Mouse (Mus musculus) kidney, adult 18-20 months (tissue): ENCODE data around the gene Rbm15.
"Not testable (repeated sequence)": the region's sequence is repeated elsewhere in the genome, so short reads cannot be mapped to it uniquely, and the experiment has no call there.

Source experiments
- DNase-seq: peaks from one replicate; pipeline ENCODE4 v3.0.0; 2021

Gene Rbm15

DNA sequence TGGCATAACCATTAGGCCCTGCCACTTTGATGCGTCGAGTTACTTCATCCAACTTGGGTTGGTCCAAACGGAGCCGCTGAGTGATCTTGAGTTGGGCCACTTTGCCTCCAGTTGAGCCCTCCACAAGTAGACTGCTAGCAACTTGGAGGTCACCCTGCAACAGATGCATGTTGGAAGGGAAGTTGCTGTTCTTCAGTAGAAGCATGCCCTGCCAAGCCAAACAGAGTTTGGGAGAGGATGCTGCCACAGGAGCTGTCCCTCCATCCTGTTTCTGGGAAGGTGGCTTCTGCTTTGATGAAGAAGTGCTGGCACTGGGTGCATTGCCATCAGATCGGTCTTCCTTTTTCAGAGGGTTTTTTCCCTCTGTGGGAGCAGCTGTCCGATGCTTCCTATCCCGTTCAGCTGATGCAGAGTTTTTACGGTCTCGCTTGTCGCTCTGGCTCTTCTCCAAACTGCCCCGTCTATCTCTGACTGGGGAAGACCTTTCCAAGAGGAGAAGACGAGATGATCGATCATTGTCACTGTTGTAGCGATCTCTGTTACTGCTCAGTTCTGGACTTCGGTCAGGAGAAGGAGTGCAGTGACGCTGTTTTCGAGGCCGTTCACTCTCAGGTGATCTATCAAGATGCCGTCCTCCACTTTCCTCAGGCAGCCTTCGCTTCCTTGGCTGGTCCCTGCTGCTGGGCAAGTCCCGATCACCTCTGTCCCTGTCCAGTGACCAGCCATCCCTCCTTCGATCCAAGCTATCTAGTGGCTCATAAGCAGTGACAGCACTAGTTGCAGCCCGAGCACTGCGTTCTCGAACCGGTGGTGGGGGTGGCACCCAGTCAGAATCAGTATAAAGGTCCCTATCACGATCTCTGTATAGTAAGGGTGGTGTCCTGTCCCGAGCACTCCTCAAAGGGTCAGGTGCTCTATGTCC lies 2.7 kb downstream of the Rbm15 start:
- peak; percentile 25 for DNase-seq

DNA sequence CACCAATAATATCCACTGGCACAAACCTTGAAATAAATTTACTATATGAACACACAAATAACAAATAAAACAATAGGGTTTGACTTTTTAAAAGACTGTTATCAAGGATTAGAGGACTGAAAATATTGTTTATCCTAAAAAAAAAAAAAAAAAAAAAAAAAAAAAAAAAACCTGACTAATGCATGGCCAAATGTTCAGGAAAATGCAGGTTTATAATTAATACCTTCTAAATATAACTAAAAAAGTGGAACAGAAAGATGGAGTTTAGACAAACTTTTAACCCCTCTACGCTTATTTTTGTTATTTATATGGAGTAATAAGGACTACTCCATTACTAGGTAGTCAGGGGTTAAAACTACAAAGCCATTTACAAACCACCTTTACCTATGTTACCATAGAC lies 7.0 kb downstream of the Rbm15 start:
- no peak for DNase-seq

DNA sequence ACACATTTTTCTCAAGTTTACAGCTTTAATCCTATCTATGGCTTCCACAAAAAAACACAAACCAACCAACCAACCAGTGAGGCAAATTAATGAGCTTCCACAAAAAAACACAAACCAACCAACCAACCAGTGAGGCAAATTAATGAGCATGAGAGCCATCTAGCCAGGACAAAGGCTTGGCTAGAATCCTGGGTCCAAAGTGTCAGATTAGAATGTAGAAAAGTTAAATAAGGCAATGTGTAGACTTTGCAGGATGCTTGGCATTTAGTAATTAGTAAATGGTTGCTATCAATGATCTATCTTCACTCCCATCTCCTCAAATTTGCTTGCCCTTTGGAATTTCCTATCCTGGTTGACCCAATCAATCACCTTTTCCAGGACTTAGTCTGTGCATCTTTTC lies 11.7 kb downstream of the Rbm15 start:
- no peak for DNase-seq

DNA sequence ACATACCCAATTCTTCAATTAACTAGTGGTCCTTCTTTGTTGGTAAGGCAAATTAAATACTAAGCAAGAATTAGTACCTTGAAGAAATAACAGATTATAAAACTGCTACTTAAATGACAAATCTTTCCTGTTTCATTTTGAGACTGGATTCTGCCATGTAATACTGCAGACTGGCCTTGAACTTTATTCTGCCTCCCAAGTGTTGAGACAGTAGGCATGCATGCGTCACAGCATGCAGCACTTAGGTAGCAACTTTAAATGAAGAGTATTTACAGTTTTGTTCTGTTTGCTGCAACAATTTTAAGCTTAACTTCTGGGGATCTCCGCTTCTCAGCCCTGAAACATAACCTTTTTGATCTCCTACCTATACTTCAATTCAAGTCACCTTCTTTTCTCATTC lies 12.3 kb downstream of the Rbm15 start:
- no peak for DNase-seq

DNA sequence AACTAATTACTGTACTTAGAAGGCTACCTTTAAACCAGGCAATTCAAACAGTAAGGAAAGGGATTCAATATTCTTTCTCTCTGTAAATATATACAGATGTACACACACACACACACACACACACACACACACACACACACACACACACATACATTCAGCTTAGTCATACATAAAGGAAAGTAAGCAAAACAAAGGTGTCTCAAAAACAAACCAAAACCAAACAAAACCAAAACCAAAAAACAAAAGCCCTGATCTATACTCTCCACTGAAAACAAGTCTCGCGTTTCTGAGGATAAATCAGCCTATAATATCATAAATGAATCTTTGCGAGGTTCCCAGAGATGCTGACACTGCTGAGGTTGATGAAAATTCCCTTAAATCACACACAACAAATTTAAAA lies 16.1 kb downstream of the Rbm15 start:
- DNase-seq: no peak

DNA sequence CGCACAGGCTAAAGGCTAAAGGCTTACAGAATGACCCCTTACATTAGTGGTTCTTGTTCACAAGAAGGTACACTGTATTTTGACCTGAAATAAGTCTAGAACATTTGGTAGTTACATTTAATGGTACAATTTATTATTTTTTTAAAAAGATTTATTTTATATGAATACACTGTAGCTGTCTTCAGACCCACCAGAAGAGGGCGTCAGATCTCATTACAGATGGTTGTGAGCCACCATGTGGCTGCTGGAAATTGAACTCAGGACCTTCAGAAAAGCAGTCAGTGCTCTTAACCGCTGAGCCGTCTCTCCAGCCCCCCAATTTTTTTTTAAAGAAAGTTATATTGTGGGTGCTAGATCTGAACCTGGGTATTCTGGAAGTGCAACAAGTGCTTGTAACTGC lies 36.6 kb downstream of the Rbm15 start:
- DNase-seq: not testable (repeated sequence)

DNA sequence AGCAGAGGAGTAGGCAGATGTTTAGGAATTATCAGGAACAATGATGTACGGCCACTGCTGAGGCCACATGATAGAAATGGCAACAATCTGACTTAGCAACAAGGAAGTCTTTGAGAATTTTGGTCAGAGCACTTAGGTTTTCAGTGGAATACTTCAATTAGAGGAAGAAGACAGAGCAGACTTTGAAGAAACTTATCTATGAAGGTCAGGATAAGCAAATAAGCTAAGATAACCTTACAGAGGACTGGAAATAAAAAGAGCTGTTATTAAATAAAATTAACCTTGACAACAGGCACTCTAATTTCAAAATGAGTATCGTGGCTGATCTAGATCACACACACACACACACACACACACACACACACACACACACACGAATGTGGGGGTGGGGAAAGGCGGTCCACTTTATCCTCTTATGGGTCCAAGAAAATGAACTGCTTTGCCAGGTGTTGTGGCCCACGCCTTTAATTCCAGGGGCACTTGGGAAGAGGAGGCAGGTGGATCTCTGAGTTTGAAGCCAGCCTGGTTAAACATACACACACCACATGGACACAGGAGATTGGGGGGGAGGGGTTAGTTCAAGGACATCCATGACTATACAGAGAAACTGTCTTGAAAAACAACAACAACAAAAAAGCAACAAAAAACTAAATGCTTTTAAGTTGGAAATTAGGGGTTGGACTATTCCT lies 37.7 kb downstream of the Rbm15 start:
- no peak for DNase-seq

DNA sequence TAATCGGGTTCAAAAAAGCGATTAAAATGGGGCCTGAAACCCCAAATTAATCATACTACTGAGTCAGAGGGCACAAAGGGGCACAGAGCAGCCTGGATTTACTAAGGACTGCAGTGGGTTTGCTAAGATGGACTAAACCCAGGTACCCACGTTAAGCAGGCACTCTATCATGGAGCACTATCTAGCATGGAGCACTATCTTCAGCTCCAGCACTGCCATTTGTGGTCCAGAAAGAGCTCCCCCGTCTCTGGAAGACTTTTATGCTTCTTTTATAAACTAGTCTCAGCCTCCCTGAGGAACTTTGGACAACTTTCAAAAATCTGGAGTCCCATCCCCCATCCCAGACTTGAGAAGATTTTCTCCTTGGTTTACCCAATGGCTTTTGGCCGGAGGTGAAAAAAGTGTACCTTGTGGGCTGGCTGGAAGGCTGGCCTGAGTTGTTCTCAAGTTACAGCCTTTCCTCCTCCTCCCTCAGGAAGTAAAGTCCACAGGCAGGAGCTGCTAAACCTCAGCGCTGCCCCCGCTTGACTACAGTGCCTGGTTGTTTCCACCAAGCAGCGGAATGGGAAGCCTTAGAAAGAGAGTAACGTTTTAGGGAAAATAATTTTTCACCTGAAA lies 42.6 kb downstream of the Rbm15 start, which contains the start of gene Slc16a4:
Gene Slc16a4, plus strand, starts transcription at position 467 of the 618 bp plus-strand sequence.
- peak; percentile 75 for DNase-seq

DNA sequence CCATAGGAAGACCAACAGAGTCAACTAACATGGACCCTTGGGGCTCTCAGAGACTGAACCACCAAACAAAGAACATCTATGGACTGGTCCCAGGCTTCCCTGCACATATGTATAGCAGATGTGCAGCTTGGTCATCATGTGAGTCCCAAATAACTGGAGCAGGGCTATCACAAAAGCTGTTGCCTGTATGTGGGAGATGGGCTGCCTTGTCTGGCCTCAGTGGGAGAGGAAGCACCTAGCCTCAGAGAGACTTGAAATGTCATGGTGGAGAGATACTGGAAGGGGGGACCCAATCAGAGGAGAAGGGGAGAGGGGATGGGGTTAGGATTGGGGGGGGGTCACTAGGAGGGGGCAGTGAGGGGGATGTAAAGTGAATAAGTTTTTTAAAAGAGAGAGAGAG lies 46.1 kb downstream of the Rbm15 start:
- no peak for DNase-seq

DNA sequence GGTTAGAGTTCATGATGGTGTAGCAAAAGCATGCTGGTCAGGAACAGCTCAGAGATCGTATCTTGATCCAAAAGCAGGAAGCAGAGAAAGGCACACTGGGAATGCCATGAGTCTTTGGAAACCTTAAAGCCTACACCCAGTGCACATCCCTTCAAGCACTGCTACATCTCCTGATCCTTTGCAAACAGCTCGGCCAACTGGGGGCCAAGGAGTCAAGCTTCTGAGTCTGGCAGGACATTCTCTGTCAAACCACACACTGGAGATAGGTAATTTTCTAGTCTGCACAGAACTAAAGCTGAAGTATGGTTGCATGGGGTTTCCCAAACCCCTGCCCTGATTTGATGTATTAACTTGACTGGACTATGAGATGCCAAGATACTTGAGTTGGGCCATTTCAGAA lies 47.4 kb downstream of the Rbm15 start:
- no peak for DNase-seq

DNA sequence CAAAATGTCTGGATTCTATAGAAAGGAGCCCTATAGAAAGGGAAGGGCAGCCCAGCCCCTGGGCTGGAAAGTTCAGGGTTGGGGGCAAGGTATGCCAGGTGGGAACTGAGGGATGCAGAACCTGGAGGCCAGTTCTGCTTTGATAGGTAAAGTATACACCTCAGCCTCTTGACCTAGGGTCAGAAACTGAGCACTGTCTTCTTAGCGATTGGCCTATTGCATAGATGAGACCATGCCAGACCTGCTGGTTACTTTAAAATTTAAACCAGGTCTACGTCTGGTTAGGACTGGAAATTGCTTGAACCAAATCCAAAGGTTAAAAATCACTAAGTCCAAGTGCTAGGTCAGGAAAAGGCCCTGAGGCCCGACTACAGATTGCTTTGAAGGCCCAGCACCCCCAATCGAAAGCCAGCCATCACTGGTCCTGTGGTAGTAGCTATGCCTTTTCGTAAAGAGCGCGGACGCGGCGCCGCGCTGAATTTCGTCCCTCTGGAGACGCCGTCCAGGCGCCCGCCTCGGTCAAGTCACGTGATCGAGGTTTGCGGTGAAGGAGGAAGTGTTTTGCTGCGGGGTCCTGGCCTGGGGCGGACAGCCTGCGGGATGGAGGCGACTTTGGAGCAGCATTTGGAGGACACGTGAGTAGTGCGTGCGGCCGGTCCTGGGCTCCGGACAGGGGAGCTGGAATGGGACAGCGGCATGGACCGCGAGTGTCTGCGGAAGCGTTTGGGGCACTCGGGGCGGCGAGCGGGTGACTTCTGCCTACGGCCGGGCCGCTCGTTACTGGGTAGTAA lies 54.8 kb downstream of the Rbm15 start, which contains the start of gene Lamtor5:
Gene Lamtor5, plus strand, starts transcription at position 380 of the 791 bp plus-strand sequence.
- DNase-seq: peak; percentile 94

DNA sequence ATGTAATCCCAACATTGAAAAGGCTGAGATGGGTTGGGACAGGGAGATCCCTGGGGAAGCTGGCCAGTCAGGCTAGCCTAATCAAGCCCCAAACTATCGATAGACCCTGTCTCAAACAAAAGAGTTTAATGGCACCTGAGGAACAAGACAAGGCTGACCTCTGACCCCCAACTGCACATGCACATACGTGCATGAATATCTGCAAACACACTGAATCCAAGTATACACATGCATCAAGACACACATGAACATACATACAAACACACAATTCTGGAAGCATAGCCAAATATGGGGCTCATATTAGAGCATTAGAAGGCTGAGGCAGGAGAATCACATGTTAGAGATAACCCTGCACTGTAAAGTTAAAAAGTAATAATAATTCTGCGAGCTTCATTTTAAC lies 56.8 kb downstream of the Rbm15 start:
- DNase-seq: no peak

DNA sequence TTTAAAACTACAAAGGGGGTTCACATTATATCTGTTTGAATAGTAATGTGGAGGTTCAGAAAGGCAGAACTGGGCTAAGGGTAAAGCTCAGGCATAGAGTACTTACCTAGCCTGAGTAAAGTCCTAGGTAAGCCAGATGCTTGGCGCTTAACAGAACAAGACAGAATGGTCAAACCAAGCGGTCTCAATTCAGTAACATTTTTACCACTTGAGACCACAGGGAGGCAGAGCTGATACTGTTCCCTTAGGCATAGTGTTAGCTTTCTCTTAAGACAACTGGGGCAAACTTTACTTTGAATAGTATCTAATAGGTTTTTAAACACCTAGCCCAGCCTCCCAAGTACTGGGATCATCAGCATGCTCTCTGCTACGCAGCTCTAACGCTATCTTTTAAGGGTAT lies 57.5 kb downstream of the Rbm15 start:
- DNase-seq: no peak
